Mouse (Mus musculus) yolk sac, embryonic 10.5 days (tissue): ENCODE data around the gene Rec114.

Experiments used
- DNase-seq: peaks from one replicate; pipeline ENCODE4 v3.0.0-alpha.2; 2017; ENCODE audit warnings: low spot score

Rec114 gene

DNA sequence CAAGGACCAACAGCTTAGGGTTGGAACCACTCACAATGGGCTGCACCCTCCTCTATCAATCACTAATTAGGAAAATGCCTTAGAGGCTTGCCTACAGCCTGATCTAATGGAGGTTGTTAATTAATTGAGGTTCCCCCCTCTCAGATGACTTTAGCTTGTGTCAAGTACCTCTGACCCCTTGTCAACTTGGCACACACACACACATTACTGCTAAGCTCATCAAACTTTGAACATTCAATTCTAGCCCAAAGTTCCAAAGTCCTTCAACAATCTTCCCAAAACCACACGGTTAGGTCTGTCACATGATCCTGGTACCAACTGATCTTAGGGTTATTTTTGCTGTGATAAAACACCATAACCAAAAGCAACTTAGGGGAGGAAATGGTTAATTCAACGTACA, 26.9 kb downstream of the Rec114 start:
- DNase-seq, result no peak

DNA sequence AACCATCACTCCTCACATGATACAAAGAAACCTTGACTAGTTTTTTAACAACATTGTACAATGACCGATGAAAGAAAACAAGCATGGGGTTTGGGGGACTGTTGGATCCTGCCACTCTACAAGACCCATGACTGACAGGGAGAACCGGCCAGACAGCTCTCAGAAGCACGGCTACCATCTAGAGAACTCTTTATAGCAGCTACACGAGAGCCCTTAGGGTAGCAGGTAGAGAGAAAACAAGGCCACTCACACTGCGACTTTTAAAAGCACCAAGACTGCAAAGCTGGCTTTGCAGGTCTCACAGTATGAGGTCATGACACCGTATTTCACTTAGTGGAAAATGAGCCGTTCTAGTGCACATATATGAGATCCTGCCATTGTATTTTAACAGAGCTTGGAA, 33.1 kb downstream of the Rec114 start:
- DNase-seq, result no peak

DNA sequence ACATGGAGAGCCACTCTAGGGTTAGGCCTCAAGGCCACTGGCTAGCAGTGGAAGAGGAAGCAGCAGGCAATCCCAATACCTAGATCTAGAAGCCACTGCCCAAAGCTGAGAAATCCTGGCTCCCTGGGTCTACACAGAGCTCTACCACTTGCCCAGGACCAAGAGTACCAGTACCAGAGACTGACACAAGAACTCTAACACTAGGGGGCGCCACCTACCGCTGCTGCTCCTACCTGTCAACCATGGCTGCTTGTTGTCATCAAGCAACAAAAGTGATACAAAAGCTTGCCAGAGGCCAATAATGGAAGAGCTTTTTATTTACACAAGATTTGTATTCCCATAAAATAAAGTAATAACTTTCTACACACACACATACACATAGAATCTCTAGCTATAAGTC, 33.8 kb downstream of the Rec114 start:
- DNase-seq, result no peak

DNA sequence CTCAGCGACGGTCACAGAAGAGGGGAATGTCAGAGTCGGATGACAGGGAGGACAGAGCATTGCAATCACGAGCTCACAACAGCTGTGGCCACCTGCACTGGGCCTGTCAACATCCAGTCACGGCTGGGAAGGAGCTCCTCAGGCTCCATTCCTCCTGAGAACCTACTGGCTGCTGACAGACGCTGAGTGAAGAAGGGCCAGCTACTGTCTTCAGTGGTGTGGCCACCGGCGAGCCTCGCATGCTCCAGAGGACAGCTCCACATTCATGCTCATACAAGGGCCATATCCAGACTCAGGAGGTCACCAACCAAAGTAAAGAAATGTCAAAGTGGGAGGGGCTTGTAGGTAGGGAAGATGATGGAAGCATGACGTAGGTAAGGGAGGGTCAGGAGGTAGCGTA, 36.0 kb downstream of the Rec114 start:
- no peak for DNase-seq

DNA sequence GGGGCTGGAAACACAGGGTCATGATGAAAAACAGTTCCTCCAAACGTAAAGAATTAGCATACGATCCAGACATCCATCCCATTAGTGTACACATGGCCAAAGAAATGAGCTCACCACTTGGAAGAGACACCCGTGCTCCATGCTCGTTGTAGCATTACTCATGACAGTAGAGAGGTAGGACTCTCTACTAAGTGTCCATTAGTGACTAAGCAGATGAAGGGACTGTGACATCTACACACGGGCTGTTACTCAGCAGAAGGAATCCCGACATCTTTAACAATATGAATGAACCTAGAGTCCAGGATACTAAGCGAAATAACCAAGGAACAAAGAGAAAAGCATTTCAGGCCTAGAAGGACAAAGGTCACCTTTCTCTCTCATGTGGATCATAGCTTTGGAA, 37.7 kb downstream of the Rec114 start:
- DNase-seq, result no peak

DNA sequence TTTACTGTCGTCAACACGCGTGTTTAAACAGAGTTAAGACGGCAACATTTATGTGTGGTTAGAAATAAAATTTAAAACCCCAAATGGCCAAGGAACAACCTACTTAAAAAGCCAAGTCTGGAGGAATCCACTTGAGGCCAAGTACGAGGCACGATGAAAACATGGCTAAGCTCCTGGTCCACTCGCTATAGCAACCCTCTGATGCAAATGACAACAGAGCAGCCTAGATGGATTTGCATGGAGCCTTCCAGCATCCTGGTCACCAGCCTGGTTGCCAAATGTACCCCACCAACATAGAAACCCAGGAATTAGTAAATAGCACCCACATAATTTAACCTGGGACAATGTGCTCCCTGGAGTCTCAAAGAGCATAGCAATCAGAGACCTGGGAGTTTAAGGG, 40.0 kb downstream of the Rec114 start:
- DNase-seq, result no peak

DNA sequence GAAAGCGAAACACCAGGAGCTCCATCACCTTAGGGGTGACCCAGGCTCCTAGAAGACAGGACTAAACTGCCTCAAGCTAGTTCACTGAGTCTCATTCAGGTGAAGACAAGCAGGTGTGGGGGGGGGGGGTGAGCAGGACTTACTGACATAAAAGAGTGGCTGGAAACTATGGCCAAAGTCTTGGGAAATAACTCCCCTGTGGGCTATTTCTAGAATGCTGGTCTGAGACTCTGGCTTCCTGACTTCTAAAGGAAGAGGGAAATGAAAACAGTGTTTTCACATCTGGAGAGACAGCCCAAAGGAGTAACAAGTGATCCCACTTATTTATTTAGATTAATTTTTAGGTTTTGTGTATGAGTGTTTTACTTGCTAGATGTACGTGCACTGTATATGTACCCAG, 42.0 kb downstream of the Rec114 start:
- DNase-seq, result peak; percentile 19

DNA sequence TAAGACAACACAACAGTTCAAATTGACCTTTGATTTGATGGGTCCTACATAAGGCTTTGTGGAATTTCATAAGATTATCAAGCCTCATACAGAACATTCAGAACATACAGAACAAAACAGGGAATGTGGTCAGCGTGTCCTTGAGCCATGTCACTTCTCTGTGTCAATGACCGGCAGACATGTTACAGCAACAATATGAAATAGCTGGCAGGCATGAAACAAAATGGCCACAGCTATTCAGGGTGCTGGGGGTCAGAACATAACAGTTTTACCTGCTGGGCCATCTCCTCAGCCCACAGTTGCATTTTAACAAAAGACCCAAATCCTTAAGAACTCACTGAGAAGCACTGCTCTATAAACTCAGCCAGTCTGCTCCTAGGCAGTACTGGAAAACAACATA, 45.3 kb downstream of the Rec114 start:
- DNase-seq, result no peak

DNA sequence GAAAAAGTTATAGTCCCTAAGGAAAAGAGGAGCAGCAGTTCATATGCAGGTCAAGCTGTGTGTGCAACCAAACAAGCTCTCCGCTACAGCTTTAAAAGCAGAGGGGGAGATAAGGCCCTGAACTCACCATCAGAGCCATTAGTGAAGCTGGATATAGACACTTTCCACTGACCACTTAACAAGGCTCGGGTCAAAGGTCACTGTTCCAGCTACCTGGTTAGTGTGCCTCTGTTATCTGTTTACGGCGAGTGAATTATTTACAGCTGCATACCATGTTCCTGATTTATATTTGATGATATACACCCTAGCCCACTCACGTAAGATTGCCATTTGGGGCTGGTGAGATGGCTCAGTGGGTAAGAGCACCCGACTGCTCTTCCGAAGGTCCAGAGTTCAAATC, 52.3 kb downstream of the Rec114 start:
- peak; percentile 79 for DNase-seq

DNA sequence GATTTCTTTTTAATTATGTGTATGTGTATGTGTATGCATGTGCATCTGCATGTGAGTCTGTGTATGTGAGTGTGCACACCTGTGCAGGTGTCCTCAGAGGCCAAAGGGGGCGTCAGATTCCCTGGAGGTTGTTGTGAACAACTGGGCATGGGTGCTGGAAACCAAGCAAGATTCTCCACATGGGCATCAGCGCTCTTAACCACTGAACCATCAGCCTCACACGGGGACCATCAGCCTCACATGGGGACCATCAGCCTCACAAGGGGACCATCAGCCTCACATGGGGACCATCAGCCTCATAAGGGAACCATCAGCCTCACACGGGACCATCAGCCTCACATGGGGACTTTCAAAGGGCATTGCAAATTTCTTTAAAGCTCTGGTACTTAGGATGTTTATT, 53.1 kb downstream of the Rec114 start:
- DNase-seq, result no peak

DNA sequence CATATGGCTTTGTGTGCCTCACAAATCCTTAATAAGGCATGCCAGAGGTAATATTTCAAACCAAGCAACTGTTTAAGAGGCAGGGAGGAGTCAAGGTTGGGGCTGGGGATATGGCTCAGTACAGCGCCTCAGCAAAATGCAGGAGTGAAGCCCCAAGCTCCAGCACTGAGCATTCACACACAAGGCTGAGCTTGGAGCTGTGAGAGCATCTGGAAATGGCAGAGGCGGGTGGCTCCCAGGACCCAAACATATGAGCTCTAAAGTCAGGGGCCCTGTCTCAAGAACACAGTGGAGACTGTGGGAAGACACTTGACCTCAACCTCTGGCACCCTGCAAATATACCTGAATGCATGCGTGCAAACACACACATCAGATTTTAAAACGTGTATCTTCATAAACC, 55.7 kb downstream of the Rec114 start:
- DNase-seq, result no peak

DNA sequence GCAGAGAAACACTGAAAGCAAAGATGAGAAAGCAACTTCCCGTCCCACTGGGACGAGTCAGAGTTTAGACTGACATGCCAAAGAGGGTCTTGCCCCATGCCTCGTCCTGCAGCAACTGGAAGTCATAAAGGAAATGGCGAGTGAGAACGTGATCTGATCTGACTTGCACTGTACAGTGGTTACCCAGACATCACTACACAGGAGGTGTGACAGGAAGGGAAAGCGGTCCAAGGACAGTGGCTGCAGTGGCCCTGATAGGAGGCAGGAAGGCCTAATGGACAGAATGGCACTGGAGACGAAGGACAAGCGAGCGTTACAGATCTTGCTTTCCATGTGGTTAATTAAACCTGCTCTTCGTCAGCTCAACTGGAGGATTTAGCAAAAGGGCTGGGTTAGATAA, 58.5 kb downstream of the Rec114 start:
- DNase-seq, result no peak

DNA sequence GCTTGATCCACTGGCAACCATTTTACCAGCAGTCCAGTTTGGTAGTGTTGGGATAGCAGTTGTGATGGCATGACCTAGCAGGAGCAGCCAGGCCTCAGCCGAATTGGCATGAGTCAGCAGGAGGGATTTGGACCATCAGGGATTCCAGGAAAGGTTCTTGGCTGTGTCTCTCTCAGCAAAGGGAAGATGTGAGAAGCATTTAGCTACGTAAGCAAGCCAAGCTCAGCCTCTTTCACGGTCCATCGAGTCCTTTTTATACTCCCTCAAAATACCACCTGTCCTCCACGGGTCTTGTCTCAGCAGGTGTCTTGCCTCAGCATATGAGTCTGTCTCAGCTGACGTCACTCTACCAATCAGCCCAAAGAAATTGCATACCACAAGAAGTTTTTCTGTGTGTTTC, 60.4 kb downstream of the Rec114 start:
- no peak for DNase-seq

DNA sequence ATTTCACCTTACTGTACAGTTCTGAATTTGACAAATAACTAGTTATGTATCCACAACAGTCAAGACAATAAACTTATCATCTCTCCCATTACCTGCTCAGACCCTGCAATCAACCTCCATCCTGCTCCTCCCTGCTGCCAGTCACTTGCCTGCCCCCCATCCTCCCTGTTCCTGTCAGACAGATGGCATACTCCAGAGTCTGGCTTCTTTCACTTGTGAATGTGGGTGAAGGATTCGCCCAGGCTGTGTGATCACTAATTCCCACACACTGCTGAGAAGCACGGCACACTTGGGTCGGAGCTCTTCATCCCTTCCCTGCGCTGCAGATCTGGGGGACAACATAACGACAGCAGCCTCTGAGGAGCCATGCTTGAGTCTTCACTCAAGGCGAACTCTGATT, 61.7 kb downstream of the Rec114 start:
- no peak for DNase-seq

DNA sequence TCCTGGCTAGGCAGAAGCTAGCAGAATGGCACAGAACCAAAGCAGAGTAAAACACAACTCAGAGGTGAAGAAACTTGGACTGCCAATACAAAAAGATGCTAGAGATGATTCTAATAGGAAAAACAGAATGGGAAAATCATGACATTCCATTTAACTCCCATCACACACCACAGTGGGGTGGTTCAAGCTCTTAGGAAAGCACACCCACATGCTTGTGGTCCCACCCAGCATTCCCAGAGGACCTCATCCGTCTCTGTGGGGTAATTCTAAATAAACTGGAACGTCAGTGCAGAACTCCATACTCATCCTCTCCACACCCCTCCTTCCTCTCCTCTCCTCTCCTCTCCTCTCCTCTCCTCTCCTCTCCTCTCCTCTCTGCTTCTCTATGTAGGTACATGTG, 62.4 kb downstream of the Rec114 start:
- DNase-seq, result no peak

DNA sequence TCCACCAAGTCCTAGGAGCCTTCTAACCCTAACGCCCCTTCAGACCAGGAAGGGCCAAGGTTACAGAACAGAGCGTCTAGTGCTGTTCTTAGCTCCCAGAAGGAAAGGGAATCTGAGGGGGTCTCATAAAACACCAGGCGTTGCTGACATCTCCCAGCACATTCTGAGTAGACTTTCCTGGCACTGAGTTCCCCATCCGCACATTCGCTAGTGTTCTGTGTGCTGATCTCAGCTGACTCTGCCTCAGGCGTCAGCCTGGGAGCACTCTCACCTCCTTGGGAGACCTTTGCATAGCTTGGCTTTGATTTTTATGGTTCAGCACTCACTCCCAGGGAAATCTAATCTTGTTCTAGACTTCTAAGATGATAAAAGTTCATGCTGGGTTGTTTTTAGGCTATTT, 68.4 kb downstream of the Rec114 start:
- no peak for DNase-seq

DNA sequence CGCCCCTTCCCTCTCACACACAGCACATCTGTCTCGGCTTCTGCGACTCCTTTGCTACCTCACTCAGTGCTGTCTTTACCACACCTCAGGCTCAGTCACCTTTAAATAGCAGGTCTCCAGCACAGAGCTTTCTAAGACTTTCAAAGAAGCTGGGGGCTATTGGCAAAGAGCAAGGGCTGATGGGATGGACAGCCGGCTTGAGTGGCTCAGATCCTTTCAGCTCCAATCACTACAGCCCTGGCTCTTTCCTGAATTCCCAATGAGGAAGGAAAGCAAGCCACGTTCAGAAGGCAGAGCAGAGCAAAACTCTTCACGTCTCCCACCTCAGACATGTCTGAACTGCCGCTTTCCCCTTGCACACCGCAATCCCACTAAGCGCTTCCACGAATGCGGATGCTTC, 69.0 kb downstream of the Rec114 start:
- DNase-seq, result no peak

DNA sequence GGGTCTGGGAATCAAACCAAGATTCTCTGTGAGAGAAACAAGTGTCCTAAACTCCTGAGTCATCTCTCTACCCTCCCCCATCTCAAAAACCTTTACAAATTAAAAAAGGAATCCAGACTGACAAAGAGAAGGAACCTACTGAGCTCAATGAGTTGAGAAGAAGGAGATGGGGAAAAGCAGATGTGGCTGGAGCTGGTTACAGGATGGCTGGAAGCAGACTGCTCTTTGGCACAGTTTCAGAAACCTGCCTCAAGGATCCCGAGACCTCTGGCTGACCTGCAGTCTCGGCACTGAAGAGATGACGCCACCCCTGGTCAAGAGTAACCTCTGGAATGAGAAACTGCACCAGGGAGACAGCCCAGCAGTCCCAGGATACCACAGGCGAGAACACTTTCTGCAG, 71.3 kb downstream of the Rec114 start:
- no peak for DNase-seq

DNA sequence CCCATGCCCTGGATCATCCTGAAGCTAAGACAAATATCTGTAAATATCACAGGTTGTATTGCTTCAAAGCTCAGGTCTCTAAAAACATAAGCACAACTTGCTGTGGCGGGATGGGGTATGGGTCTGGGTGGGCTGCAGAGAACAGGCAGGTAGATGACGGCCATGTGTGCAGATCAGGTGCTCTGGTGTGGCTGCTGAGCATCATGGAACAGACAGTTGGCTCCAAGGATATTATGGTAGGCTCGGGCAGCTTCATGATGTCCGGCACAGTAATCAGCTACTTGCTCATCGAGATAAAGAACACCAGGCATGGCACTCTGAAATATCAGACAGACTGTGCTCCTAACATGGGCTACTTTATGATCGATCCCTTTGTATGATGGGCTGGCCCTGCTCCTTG, 73.9 kb downstream of the Rec114 start:
- DNase-seq, result no peak

DNA sequence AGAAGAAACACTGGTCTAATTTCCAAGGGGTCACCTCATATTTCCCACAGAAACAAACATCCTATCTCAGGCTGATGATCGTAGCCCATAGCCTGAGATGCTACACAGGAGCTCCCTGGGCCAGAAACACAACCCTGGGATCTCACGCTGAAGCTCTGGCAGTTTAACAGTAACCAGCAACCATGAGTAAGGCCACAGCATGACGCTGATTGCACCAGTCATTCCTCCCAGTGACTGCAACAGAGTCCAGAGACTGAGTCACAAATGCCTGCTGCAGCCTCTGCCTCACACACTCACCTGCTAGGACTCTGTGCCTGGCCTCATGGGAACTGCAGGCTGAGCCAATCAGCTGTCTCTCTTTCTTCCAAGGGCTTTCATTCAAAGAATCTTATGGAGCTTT, 74.7 kb downstream of the Rec114 start:
- no peak for DNase-seq

DNA sequence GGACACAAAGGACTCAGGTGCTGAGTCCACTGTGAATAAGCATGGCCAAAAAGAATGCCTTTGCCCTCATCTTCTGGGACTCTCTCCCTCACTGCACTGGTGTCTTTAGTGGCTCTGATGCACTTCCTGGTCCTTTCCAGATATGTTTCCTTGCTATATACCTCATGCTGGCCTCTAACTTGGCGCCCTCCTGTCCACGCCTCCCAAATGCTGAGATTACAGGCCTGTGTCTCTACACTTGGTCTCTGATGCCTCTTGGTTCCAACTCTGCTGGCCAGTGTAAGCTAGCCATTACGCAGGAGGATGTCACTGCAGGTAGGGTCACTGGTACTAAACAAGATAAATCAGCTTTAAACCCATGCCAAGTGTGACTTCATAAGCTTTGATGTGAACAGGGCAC, 75.6 kb downstream of the Rec114 start:
- no peak for DNase-seq

DNA sequence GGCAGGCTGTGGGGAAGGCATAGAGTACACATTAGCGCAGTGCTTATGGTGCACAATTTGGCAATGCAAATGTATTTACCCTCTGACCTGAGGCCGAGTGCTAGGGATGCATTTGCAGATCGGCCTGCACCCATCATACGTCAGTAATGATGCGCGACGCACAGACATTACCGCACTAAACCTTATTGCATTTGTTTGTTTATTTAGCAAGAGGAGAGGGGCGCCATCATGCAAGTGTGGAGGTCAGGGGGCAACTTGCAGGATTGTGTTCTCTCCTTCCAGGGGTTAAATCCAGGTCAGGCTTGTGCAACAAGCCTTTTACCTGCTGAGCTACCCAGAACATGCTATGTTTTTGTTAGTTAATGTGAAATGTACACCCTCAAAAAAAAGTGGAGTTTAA, 76.5 kb downstream of the Rec114 start:
- peak; percentile 52 for DNase-seq

DNA sequence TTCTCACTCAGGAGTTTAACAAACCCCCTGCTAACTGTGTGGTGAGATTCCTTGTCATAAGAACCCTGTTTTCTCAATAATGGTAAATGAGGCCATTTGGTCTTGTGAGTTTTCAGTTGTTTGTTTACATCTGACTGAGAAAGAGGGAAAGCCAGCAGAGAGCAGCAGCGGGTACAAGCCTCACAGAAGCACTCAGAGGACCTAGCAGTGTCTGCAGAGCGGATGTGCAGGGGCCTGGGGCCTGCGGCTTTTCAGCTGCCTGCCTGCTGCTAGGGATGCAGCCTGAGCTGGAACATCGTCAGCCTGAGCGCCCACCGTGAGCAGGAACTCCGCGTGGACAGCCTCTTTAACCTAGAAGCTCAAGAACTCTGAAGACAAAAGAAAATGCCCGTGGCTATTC, 77.6 kb downstream of the Rec114 start:
- DNase-seq, result no peak

DNA sequence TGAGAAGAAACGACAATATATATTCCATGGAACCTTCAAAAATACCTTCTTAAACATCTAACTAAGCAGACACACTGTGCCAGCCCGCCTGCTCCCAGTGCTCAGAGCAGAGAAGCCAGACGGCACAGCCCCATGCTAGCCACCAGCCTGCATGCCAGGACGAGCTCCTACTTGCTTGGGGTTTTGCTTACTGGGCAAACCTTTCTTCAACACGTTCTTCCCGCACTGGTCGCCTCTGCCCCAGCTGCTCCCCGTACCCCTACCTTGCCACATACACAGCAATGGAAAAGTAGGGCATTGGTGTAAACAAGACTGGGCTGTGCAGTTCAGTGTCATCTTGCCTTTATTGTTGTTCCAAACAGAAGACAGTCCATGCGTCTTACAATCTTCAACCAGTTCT, 78.3 kb downstream of the Rec114 start:
- DNase-seq, result no peak

DNA sequence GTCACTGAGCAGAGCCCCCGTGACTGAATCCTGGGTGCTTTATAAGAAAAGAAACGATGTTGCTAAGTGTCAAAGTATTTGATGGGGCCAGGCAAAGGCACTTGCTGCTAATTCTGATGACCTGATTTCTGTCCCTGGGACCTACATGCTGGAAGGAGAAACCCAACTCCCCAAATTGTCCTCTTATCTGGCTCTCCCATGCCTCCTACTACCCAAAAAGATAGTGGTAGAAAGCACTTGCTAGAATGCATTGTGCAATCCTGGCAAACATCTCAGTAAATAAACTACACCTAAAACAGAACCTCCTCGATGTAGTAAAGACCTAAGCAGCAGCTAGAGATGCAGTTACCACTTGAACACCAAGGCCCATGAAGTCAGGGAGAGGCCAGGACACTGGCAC, 81.0 kb downstream of the Rec114 start:
- DNase-seq, result no peak

DNA sequence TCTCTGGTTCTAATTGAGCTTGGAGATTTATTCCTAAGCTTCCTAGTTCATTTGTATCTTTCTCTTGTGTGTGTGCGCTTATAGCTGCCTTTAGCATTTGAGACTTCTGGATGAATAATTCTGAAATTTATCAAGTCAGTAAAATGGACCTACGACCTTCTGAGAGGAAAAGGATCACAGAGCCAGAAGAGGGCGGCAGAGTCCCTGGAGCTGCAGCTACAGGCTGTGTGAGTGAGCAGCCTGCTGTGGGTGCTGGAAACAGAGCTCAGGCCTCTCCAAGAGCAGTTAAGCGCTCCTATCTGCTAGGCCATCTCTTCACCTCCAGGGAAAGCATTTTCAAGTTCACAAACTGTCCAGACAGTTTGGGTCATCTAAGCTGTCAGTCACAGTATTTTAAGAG, 81.8 kb downstream of the Rec114 start:
- DNase-seq, result no peak
